Mouse (Mus musculus) E14TG2a.4 (cell line): ENCODE results near the gene Ms4a6c.

ENCODE experiments used
- H3K27me3 ChIP-seq: 2 replicates; pipeline ENCODE4 v1.6.1; 2014; ENCODE audit warnings: low read length, control low read depth; ENCODE audit not compliant: insufficient read depth
- H3K36me3 ChIP-seq: 2 replicates; pipeline ENCODE4 v1.6.1; 2014; ENCODE audit warnings: low read length, control low read depth; ENCODE audit not compliant: insufficient read depth
- H3K4me1 ChIP-seq: replicated peaks from 2 replicates; pipeline ENCODE4 v1.6.1; 2014; ENCODE audit warnings: low read depth, low read length, control low read depth
- H3K4me3 ChIP-seq: replicated peaks from 2 replicates; pipeline ENCODE4 v1.5.1; 2014; ENCODE audit warnings: mild to moderate bottlenecking, low read length
- H3K9me3 ChIP-seq: 2 replicates; pipeline ENCODE4 v1.6.1; 2014; ENCODE audit warnings: low read length, control low read depth
- CTCF ChIP-seq: conservative IDR thresholded peaks from 2 replicates; pipeline ENCODE4 v1.5.1; 2014; ENCODE audit warnings: low read length
- NANOG ChIP-seq: IDR thresholded peaks from 2 replicates; pipeline ENCODE4 v1.6.1; 2014; ENCODE audit warnings: borderline replicate concordance, low read length, mixed read lengths
- POU5F1 ChIP-seq: IDR thresholded peaks from 2 replicates; pipeline ENCODE4 v1.6.1; 2014; ENCODE audit warnings: low read length, borderline replicate concordance

Ms4a6c gene

DNA sequence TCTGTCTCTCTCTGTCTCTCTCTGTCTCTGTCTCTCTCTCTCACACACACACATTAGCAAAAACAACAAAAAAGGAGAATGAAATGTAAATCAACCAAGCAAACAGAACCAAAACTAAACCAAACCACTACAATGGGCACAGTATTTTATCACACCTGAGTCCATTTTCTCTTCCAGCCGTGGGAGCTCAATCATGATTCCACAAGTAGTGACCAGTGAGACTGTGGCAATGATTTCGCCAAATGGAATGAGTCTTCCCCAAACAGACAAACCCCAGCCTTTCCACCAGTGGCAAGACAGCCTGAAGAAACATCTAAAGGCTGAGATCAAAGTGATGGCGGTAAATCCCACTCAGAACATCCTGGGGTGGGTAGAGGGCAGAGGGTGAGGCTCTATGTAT, 51.0 kb downstream of the Ms4a6c start:
- Histone ChIP-seq H3K4me1 (no peaks in the 10 kb centered on the region), H3K27me3 (no peaks in the 10 kb centered on the region), H3K36me3 (no peaks in the 10 kb centered on the region), H3K9me3 (no peaks in the 10 kb centered on the region), H3K4me3 (no peak overlapping the region)
- TF ChIP-seq NANOG (no peak), CTCF (no peak), POU5F1 (no peak)
